Mouse (Mus musculus) liver, adult 2 months (tissue): Measurements from ENCODE around the gene Ppil1. TPM values are rescaled to one million over a fixed set of nuclear protein-coding genes. Genes with fewer than 3 reads are reported as not detected.

Experiments
- DNase-seq: peaks from one replicate; pipeline ENCODE4 v3.0.0-alpha.2; 2011; ENCODE audit warnings: low read depth, low spot score; ENCODE audit errors: extremely low read depth
- H3K27ac ChIP-seq: fragments of 200-500 bp; replicated peaks from 2 replicates; pipeline ENCODE4 v1.5.1; 2012; ENCODE audit warnings: low read depth, mild to moderate bottlenecking, control low read depth, inconsistent platforms, low read length; ENCODE audit not compliant: insufficient read depth
- H3K27me3 ChIP-seq: fragments of 200-500 bp; 2 replicates; pipeline ENCODE4 v1.6.1; 2012; ENCODE audit warnings: mild to moderate bottlenecking, moderate library complexity, low read length, inconsistent platforms; ENCODE audit not compliant: control insufficient read depth, insufficient read depth
- H3K36me3 ChIP-seq: fragments of 200-500 bp; 2 replicates; pipeline ENCODE4 v1.6.1; 2012; ENCODE audit warnings: low read length, inconsistent platforms; ENCODE audit not compliant: control insufficient read depth, insufficient read depth
- H3K4me1 ChIP-seq: fragments of 200-500 bp; 2 replicates; pipeline ENCODE4 v1.6.1; 2011; ENCODE audit warnings: low read length; ENCODE audit not compliant: control insufficient read depth, insufficient read depth
- H3K4me3 ChIP-seq: fragments of 200-500 bp; 2 replicates; pipeline ENCODE4 v1.5.1; 2011; ENCODE audit warnings: low read depth, mild to moderate bottlenecking, control low read depth, low read length, moderate library complexity; ENCODE audit not compliant: insufficient read depth
- H3K79me2 ChIP-seq: fragments of 200-500 bp; 2 replicates; pipeline ENCODE4 v1.6.1; 2012; ENCODE audit warnings: inconsistent platforms, mild to moderate bottlenecking, low read length, moderate library complexity; ENCODE audit not compliant: control insufficient read depth, insufficient read depth
- H3K9ac ChIP-seq: fragments of 200-500 bp; 2 replicates; pipeline ENCODE4 v1.6.1; 2012; ENCODE audit warnings: low read depth, mild to moderate bottlenecking, control low read depth, inconsistent platforms, low read length
- CTCF ChIP-seq: fragments of 200-500 bp; IDR thresholded peaks from 2 replicates; pipeline ENCODE4 v1.5.1; 2011; ENCODE audit warnings: low read depth, low read length, control low read depth
- POLR2A ChIP-seq: fragments of 200-500 bp; IDR thresholded peaks from 2 replicates; pipeline ENCODE4 v1.6.1; 2011; ENCODE audit warnings: low read length, control low read depth; ENCODE audit not compliant: insufficient read depth; ENCODE audit errors: extremely low read depth
- WGBS: fragments of 180-500 bp; shearing (Covaris S2); methylation state at CpG from one replicate; pipeline ENCODE4 v1.1.7; 2018; 5-methylcytosine and 5-hydroxymethylcytosine counted together
- polyA plus RNA-seq: library from polyadenylated mRNA; depleted of rRNA; stranded (reverse); fragments of >200 nt; gene quantifications from 2 replicates; pipeline ENCODE4 v1.2.3, GENCODE M21; 2012
- total RNA-seq: library from RNA; depleted of rRNA; stranded (reverse); fragments of >200 nt; gene quantifications from 2 replicates; pipeline ENCODE4 v1.2.3, GENCODE M21; 2014

Ppil1 gene
- total and polyA plus RNA-seq, 2 experiments: 10.4 to 14.7 TPM

DNA sequence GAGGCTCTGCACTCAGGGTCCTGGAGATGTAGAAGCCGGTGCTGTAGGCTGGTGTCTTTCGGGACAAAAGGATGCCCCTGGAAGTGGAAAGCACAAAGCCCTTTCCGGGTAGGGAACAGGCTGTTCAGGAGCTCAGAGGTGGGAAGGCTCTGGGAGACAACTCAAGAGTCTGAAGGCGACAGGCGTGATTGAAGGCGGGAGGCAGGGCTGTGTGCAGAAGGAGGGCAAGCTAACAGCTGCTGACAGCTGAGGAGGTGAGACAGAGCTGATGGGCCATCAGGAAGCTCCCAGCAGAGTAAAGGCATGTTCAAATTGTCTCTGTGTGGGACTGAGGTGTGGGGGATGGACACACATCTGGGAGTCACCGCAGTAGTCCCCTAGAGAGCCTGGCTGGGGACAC is 27.9 kb downstream of the Ppil1 start:
- no peak for TF ChIP-seq CTCF
- TF ChIP-seq POLR2A: no peak
- 77% methylated on average over 7 of the region's 7 CpGs for WGBS
- Histone ChIP-seq H3K27ac (no peak overlapping the region), H3K9ac (no peak overlapping the region), H3K79me2 (no peaks in the 10 kb centered on the region), H3K36me3 (no peaks in the 10 kb centered on the region), H3K27me3 (peaks cover 17% of the 10 kb centered on the region), H3K4me1 (no peaks in the 10 kb centered on the region), H3K4me3 (no peak overlapping the region)
- no peak for DNase-seq

DNA sequence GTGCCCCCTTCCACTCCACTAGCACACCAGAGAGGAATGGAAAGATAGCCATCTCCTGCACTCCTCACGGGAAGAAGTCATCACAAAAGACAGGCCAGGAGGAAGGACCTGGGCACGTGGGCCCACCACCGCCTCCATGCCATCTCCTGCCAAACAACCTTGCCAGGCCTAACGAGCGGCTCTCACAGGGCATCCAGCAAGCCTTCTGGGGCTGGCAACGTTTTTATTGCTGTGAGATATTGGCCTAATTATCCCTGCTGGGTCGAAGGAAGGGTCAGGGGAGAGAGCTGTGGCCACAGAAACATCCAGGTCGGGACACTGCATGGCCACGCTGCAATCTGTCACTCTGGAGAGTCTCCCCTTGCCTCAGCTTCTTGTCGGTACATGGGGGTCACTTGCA is 32.9 kb downstream of the Ppil1 start:
- DNase-seq: no peak
- WGBS: 83% methylated on average over 10 of the region's 10 CpGs
- no peak for TF ChIP-seq CTCF
- no peak for TF ChIP-seq POLR2A
- H3K4me3 ChIP-seq: no peak overlapping the region
- H3K79me2 ChIP-seq: no peaks in the 10 kb centered on the region
- no peak overlapping the region for H3K9ac ChIP-seq
- H3K27ac ChIP-seq: no peak overlapping the region
- H3K4me1 ChIP-seq: no peaks in the 10 kb centered on the region
- no peaks in the 10 kb centered on the region for H3K36me3 ChIP-seq
- H3K27me3 ChIP-seq: no peaks in the 10 kb centered on the region

DNA sequence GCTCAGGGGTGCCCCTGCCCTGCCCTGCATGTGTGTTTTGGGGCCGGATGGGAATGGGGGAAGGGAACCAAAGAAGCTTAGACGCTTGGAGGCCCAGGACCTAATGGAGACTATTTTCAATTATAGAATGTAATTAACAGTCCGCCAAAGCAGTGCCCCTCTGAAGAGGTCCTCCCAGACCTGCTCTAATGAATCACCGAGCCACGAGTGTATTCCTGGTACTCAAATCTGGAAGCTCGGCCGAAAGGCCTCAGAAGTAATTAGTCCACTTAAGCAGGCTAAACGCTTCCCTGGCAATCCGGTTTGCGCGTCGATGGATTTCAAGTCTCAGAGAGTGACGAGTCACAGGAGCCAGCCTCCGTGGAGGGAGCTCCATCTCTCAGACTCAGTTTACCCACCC is 43.4 kb downstream of the Ppil1 start:
- H3K27me3 ChIP-seq: no peaks in the 10 kb centered on the region
- DNase-seq: no peak
- no peaks in the 10 kb centered on the region for H3K79me2 ChIP-seq
- no peaks in the 10 kb centered on the region for H3K36me3 ChIP-seq
- no peak overlapping the region for H3K27ac ChIP-seq
- H3K4me1 ChIP-seq: no peaks in the 10 kb centered on the region
- no peak overlapping the region for H3K4me3 ChIP-seq
- TF ChIP-seq POLR2A (no peak), CTCF (no peak)
- 91% methylated on average over 14 of the region's 14 CpGs for WGBS
- H3K9ac ChIP-seq: no peak overlapping the region

DNA sequence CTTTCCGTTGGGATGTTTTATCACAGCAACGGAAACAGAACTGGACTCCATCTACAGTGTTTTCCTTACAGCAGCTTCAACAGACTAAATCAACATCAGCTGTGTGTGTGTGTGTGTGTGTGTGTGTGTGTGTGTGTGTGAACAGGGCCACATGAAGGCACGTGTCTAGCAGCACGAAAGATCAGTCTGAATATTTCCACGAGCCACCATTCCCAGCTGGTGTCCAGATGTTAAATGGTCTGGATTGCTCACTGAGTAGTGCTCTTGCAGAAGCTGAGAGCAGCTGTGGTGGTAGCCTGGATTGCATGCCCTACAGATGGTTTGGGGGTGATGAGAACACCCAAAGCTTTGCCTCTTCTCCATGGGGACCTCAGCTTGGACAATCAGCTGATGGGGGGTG is 46.0 kb downstream of the Ppil1 start:
- H3K36me3 ChIP-seq: no peaks in the 10 kb centered on the region
- no peak overlapping the region for H3K4me3 ChIP-seq
- TF ChIP-seq CTCF: no peak
- H3K4me1 ChIP-seq: no peaks in the 10 kb centered on the region
- H3K9ac ChIP-seq: no peak overlapping the region
- WGBS: 85% methylated on average over 5 of the region's 5 CpGs
- H3K79me2 ChIP-seq: no peaks in the 10 kb centered on the region
- no peak overlapping the region for H3K27ac ChIP-seq
- no peak for DNase-seq
- no peaks in the 10 kb centered on the region for H3K27me3 ChIP-seq

DNA sequence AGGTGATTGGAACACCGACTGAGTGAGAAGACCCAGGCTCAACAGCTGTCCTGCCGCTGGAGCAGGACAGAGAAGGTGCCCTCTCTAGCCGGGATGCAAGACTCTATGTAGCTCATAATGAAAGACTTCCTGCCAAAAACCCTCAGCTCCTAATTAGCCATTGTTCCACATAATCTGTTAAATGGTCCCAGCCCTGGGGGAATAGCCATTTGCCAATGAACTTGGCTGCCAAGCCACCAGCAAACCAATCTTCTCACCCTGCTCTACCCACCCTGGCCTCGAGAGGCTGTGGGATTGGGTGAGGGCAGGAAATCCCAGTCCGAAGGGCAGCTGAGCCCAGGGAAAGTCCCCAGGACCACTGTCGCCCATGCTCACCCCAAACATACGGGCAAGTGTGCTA is 47.9 kb downstream of the Ppil1 start:
- no peaks in the 10 kb centered on the region for H3K27me3 ChIP-seq
- H3K4me3 ChIP-seq: no peak overlapping the region
- H3K9ac ChIP-seq: no peak overlapping the region
- no peaks in the 10 kb centered on the region for H3K36me3 ChIP-seq
- no peak for TF ChIP-seq CTCF
- no peak for TF ChIP-seq POLR2A
- DNase-seq: no peak
- H3K79me2 ChIP-seq: no peaks in the 10 kb centered on the region
- no peak overlapping the region for H3K27ac ChIP-seq
- H3K4me1 ChIP-seq: no peaks in the 10 kb centered on the region
- WGBS: 51% methylated on average over 7 of the region's 7 CpGs

DNA sequence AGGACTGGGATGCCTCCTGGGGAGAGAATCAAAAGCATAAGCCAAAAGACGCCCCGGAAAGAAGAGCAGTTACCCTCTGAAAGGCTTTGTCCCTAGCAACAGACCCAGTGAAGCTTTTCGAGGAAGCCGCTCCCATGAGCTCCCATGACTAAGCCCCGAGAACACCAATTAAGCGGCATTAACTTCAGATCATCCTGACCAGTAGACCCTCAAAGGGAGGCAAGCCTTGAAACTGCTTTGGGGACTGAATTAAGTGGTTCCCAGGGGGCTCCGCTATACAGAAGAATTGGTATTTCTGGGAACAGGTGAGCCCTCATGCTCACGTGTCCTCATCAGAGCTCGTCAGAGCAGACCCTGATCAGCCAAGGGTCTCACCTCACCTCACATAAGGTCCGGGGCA is 49.3 kb downstream of the Ppil1 start:
- Histone ChIP-seq H3K4me3 (no peak overlapping the region), H3K27me3 (no peaks in the 10 kb centered on the region), H3K27ac (no peak overlapping the region), H3K9ac (no peak overlapping the region), H3K79me2 (no peaks in the 10 kb centered on the region), H3K36me3 (no peaks in the 10 kb centered on the region), H3K4me1 (no peaks in the 10 kb centered on the region; the same call in 1 of the 2 replicates)
- WGBS: 86% methylated on average over 10 of the region's 10 CpGs
- no peak for DNase-seq
- no peak for TF ChIP-seq POLR2A

DNA sequence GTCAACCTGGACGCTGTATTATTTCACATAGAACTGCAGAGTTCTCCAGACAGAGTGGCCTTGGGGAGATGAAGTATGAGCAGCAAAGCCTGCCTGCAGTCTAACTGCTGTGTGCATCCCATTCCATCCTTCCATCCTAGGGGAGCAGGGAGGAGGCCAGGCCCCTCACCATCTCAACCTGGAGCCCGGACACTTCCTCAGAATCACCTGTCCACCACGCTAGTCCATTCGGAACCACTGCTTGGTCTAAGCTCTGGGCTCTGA is 49.9 kb downstream of the Ppil1 start:
- Histone ChIP-seq H3K36me3 (no peaks in the 10 kb centered on the region), H3K9ac (no peak overlapping the region), H3K4me3 (no peak overlapping the region), H3K27ac (no peak overlapping the region), H3K79me2 (no peaks in the 10 kb centered on the region), H3K27me3 (no peaks in the 10 kb centered on the region), H3K4me1 (no peaks in the 10 kb centered on the region; the same call in 1 of the 2 replicates)
- DNase-seq: no peak
- WGBS: 95% methylated on average over 4 of the region's 4 CpGs
- TF ChIP-seq POLR2A (no peak), CTCF (no peak)
